Mouse (Mus musculus) C2C12 (cell line): ENCODE results near the gene Msi2. TPM values are rescaled to one million over a fixed set of nuclear protein-coding genes. Genes with fewer than 3 reads are reported as not detected.

Source experiments
- H3K27me3 ChIP-seq: one replicate; pipeline ENCODE4 v1.6.1; 2011; ENCODE audit not compliant: control insufficient read depth, insufficient read depth, insufficient read length
- H3K36me3 ChIP-seq: one replicate; pipeline ENCODE4 v1.6.1; 2011; ENCODE audit not compliant: control insufficient read depth, insufficient read depth
- H3K4me3 ChIP-seq: one replicate; pipeline ENCODE4 v1.5.1; 2011; ENCODE audit warnings: mild to moderate bottlenecking, control low read depth; ENCODE audit not compliant: poor library complexity, insufficient read depth, severe bottlenecking
- H3K79me2 ChIP-seq: one replicate; pipeline ENCODE4 v1.6.1; 2011; ENCODE audit not compliant: control insufficient read depth, insufficient read depth
- H3K79me3 ChIP-seq: one replicate; pipeline ENCODE4 v1.6.1; 2011; ENCODE audit warnings: low read depth, control low read depth
- H3ac ChIP-seq: one replicate; pipeline ENCODE3; 2011; ENCODE audit warnings: low read depth; ENCODE audit not compliant: control insufficient read depth, insufficient read length
- CEBPB ChIP-seq: IDR thresholded peaks from one replicate; pipeline ENCODE4 v1.6.1; 2011; ENCODE audit warnings: low read depth, mild to moderate bottlenecking, control low read depth, moderate library complexity
- CTCF ChIP-seq: IDR thresholded peaks from one replicate; pipeline ENCODE4 v1.5.1; 2011; ENCODE audit not compliant: control insufficient read depth, insufficient read depth, insufficient read length
- FOSL1 ChIP-seq: IDR thresholded peaks from one replicate; pipeline ENCODE4 v1.8.0; 2011; ENCODE audit warnings: mild to moderate bottlenecking, low read length; ENCODE audit not compliant: poor library complexity, insufficient read depth, severe bottlenecking
- MAX ChIP-seq: IDR thresholded peaks from one replicate; pipeline ENCODE4 v1.6.1; 2011; ENCODE audit warnings: mild to moderate bottlenecking, control low read depth
- MYOD1 ChIP-seq: IDR thresholded peaks from one replicate; pipeline ENCODE4 v1.6.1; 2011; ENCODE audit warnings: low read depth; ENCODE audit not compliant: control insufficient read depth, insufficient read length
- MYOG ChIP-seq: IDR thresholded peaks from one replicate; pipeline ENCODE4 v1.6.1; 2011; ENCODE audit not compliant: control insufficient read depth, insufficient read length; ENCODE audit errors: extremely low read depth
- USF1 ChIP-seq: IDR thresholded peaks from one replicate; pipeline ENCODE4 v1.6.1; 2011; ENCODE audit warnings: low read depth, mild to moderate bottlenecking, control low read depth, moderate library complexity
- polyA plus RNA-seq: library from polyadenylated mRNA; unstranded; fragments of >200 nt; fragmentation: generic; extraction: Trizol; gene quantifications from one replicate; pipeline ENCODE4 v1.2.1, GENCODE M21; 2012; ENCODE audit warnings: missing spikeins

Msi2 gene
- polyA plus RNA-seq, 1 experiment = 8.4 TPM

DNA sequence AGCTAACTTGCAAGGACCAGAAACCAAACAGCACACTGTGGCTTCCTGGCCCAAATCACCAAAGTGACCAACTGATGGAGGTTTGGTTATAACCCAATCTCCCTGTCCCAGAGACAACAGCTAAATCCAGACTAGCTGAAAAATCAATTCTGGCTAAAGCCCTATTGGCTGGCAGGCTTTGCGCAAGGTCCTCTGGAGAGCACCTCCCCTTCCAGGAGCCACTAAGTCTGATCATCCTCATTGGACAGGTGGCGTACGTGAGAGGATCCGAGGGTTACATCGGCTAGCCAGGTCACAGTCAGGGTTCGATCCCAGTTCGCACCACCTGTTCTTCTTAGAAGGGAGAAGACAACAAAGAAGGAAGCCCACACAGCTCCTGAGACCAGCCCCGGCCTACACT lies 29.7 kb downstream of the Msi2 start:
- Histone ChIP-seq H3K79me2 (no peaks in the 10 kb centered on the region), H3ac (no peak overlapping the region), H3K4me3 (no peak overlapping the region), H3K36me3 (peaks cover 21% of the 10 kb centered on the region), H3K79me3 (peaks cover 2% of the 10 kb centered on the region), H3K27me3 (no peaks in the 10 kb centered on the region)
- TF ChIP-seq MYOD1 = no peak
- no peak for TF ChIP-seq FOSL1
- TF ChIP-seq MAX = no peak
- TF ChIP-seq USF1 = no peak
- no peak for TF ChIP-seq CEBPB
- TF ChIP-seq MYOG = no peak
- no peak for TF ChIP-seq CTCF

DNA sequence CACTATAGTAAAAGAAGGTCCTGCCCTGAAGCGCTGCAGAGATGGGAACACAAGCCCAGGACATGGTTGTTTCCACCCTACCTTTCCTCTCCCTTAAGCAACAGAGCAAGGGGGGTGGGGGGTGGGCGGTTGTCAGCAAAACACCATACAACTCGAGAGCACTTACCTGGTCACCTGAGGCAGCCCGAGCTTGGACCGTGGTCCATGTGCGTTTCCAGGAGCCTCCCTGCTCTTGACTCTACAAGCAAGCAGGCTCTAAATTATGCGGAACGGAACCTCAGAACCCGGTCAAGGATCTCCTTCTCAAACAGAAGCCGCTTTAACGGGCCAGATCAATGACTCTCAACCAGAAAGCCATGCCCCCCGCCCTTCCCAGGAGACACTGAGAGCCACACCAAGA lies 30.6 kb downstream of the Msi2 start:
- Histone ChIP-seq H3K4me3 (no peak overlapping the region), H3ac (no peak overlapping the region), H3K79me2 (no peaks in the 10 kb centered on the region), H3K27me3 (no peaks in the 10 kb centered on the region), H3K36me3 (peaks cover 21% of the 10 kb centered on the region), H3K79me3 (peaks cover 2% of the 10 kb centered on the region)
- TF ChIP-seq FOSL1 (no peak), MYOD1 (no peak), MAX (no peak), USF1 (no peak)

DNA sequence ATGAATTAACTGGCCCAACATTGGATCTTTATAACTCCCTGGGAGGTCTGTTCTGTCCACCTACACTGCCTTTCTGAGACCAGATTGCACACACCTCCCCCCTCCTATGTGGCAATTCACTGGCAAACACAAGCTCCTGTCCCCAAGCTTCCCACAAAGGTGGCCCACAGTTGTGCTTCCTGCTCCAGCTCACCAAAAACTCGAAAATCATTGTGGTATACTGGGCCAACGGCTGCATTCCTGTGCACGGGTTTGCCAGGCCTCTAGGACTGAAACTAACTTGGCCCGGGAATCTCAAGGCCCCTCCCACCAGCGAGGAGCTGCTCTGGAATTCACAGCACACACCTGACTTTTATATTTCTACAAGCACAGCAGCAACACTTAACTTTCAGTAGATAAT lies 31.3 kb downstream of the Msi2 start:
- no peak overlapping the region for H3K4me3 ChIP-seq

DNA sequence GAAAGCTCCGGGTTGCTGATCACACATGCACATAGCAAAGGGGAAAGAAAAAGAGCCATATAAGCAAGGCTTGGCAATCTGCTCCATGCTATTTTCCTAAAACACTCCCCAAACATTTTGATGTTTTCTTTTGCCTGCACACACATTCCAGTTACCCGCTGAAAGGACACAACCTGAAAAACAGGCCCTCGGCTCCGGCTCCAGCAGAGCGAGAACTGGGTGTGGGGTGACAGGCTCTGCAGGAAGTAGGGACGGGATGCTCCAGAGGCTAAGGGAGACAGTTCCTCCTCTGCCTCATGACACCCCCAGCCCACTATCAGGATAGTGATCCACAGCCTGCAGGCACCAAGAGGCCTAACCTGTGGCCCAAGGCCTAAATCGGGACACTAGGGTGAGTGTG lies 32.3 kb downstream of the Msi2 start:
- no peaks in the 10 kb centered on the region for H3K79me2 ChIP-seq
- no peak overlapping the region for H3ac ChIP-seq
- H3K4me3 ChIP-seq = no peak overlapping the region
- peaks cover 21% of the 10 kb centered on the region for H3K36me3 ChIP-seq
- no peaks in the 10 kb centered on the region for H3K27me3 ChIP-seq
- no peak for TF ChIP-seq CEBPB
- TF ChIP-seq MYOD1 = no peak
- TF ChIP-seq USF1 = no peak
- TF ChIP-seq MAX = no peak
- TF ChIP-seq FOSL1 = no peak
- no peak for TF ChIP-seq MYOG
- no peak for TF ChIP-seq CTCF
- H3K79me3 ChIP-seq = peaks cover 2% of the 10 kb centered on the region

More for the DNA sequence above, 31.3 kb downstream of the Msi2 start:
- Histone ChIP-seq H3ac (no peak overlapping the region), H3K27me3 (no peaks in the 10 kb centered on the region), H3K36me3 (peaks cover 21% of the 10 kb centered on the region), H3K79me3 (peaks cover 2% of the 10 kb centered on the region), H3K79me2 (no peaks in the 10 kb centered on the region)
- TF ChIP-seq USF1 = no peak
- no peak for TF ChIP-seq FOSL1
- no peak for TF ChIP-seq MYOD1
- TF ChIP-seq MAX = no peak
- no peak for TF ChIP-seq MYOG
- TF ChIP-seq CEBPB = no peak
- no peak for TF ChIP-seq CTCF

DNA sequence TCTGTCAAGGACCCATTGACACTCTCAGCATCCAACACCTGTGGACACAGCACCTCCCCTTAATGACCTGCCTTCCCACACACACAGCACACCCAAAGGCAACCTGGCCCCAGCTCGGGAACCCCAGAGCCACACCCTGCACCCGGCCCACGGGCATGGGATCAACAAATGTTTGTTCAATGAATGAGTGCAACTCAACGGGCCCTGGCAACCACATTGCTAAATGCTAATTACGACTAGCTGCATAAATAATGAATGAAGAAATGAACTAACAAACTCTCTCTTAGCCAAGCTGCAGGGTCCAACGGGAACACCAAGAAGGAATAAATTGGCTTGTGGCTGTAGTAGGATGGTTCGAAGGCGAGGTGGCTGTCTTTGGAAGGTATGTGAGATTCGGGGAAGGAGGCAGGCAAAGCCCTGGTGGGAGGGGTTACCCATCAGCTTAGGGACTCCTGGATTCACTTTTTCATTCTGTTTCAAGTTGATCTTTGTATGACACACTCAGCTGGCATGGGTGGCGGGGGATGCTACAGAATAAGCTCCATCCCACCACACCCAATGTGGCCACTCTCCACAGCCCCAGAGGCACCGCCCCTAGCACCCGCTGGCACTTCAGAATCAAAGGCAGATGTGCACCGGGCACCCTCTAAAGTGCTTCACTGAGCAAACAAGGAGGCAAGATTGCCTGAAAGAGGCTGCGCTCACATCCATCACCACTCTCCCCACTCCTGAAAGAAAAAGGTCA lies 35.1 kb downstream of the Msi2 start:
- Histone ChIP-seq H3ac (no peak overlapping the region), H3K36me3 (peaks cover 27% of the 10 kb centered on the region)

DNA sequence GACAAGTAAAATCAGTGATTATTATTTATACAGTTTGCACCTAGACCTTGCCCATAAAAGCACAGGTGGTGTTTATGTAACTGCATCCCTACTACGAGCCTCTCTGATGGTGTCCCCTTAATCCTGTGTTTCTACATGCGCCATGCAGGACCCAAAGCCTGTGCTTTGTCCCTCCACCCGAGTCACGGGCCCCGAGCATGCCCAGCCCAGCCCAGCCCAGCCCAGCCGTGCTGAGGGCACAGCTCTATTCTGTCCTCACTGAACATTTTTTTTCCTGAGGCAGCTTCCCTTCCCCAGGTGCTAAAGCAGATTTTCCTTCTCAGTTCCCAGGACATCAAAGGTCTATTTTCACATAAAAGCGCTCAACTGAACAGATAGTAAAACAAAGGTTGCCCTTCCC lies 41.0 kb downstream of the Msi2 start:
- no peaks in the 10 kb centered on the region for H3K79me2 ChIP-seq
- peaks cover 34% of the 10 kb centered on the region for H3K36me3 ChIP-seq
- TF ChIP-seq CTCF (no peak), MYOG (no peak), USF1 (no peak), MAX (no peak), MYOD1 (no peak), CEBPB (no peak), FOSL1 (no peak)
- H3K27me3 ChIP-seq = no peaks in the 10 kb centered on the region
- no peaks in the 10 kb centered on the region for H3K79me3 ChIP-seq
- H3K4me3 ChIP-seq = no peak overlapping the region
- H3ac ChIP-seq = no peak overlapping the region

More for the DNA sequence above, 35.1 kb downstream of the Msi2 start:
- H3K79me3 ChIP-seq = no peaks in the 10 kb centered on the region
- no peaks in the 10 kb centered on the region for H3K79me2 ChIP-seq
- no peaks in the 10 kb centered on the region for H3K27me3 ChIP-seq
- TF ChIP-seq CEBPB (no peak), MYOD1 (no peak), FOSL1 (no peak), MAX (no peak), CTCF (no peak), USF1 (no peak), MYOG (no peak)
- H3K4me3 ChIP-seq = no peak overlapping the region
